Mouse (Mus musculus) hindlimb bud, embryonic 11.5 days (tissue): ENCODE results near the gene Smarca4.
A peak's percentile ranks its signal among the peaks of the same experiment; 100 is the strongest.
"Not testable (repeated sequence)": the region's sequence is repeated elsewhere in the genome, so short reads cannot be mapped to it uniquely, and the experiment has no call there.

Experiments used
- DNase-seq: peaks from one replicate; pipeline ENCODE4 v3.0.0-alpha.2; 2012; ENCODE audit warnings: low read depth, low spot score; ENCODE audit errors: extremely low spot score

Gene Smarca4

GRCm38 (mm10) chr9:21615617-21616231 is at the start of gene Smarca4:
TSS of gene Smarca4 (plus strand) at chr9:21616169.
- peak; percentile 97 for DNase-seq

GRCm38 (mm10) chr9:21566538-21566937 is 49.4 kb upstream of the Smarca4 start:
- DNase-seq: no peak

- DNase-seq: no peak
Measured at GRCm38 (mm10) chr9:21567051-21567450, 48.9 kb upstream of the Smarca4 start.

GRCm38 (mm10) chr9:21568657-21569255 is 47.2 kb upstream of the Smarca4 start:
- no peak for DNase-seq

GRCm38 (mm10) chr9:21574012-21574801 is 41.8 kb upstream of the Smarca4 start:
- DNase-seq: no peak

- DNase-seq: no peak
Measured at GRCm38 (mm10) chr9:21575253-21575652, 40.7 kb upstream of the Smarca4 start.

GRCm38 (mm10) chr9:21576286-21576685 is 39.7 kb upstream of the Smarca4 start:
- no peak for DNase-seq

- no peak for DNase-seq
Measured at GRCm38 (mm10) chr9:21578226-21578625, 37.7 kb upstream of the Smarca4 start.

- no peak for DNase-seq
Measured at GRCm38 (mm10) chr9:21585401-21585800, 30.6 kb upstream of the Smarca4 start.

- no peak for DNase-seq
Measured at GRCm38 (mm10) chr9:21587678-21588349, 28.2 kb upstream of the Smarca4 start.

GRCm38 (mm10) chr9:21588350-21588749 is 27.6 kb upstream of the Smarca4 start:
- DNase-seq: no peak

GRCm38 (mm10) chr9:21589538-21589937 is 26.4 kb upstream of the Smarca4 start:
- no peak for DNase-seq

- no peak for DNase-seq
Measured at GRCm38 (mm10) chr9:21591127-21591830, 24.7 kb upstream of the Smarca4 start.

GRCm38 (mm10) chr9:21591831-21592702 is 23.9 kb upstream of the Smarca4 start:
- no peak for DNase-seq

GRCm38 (mm10) chr9:21592703-21593121 is 23.3 kb upstream of the Smarca4 start, which contains the start of the genes Timm29 and Yipf2:
TSS of gene Timm29 (plus strand) at chr9:21592722.
TSS of gene Yipf2 (minus strand) at chr9:21592828.
- peak; percentile 98 for DNase-seq

GRCm38 (mm10) chr9:21593122-21593721 is 22.7 kb upstream of the Smarca4 start:
- DNase-seq: no peak

GRCm38 (mm10) chr9:21594350-21594749 is 21.6 kb upstream of the Smarca4 start:
- not testable (repeated sequence) for DNase-seq

GRCm38 (mm10) chr9:21594838-21595237 is 21.1 kb upstream of the Smarca4 start:
- DNase-seq: no peak

- no peak for DNase-seq
Measured at GRCm38 (mm10) chr9:21598198-21598597, 17.8 kb upstream of the Smarca4 start.
